Mouse (Mus musculus) spleen, adult 2 months (tissue): Measurements from ENCODE around the gene Trim33.

Source experiments
- CTCF ChIP-seq: fragments of 200-500 bp; IDR thresholded peaks from 2 replicates; pipeline ENCODE4 v1.5.1; 2011; ENCODE audit warnings: mild to moderate bottlenecking, inconsistent platforms; ENCODE audit not compliant: insufficient read depth, insufficient read length, insufficient replicate concordance; ENCODE audit errors: extremely low read depth
- POLR2A ChIP-seq: fragments of 200-500 bp; IDR thresholded peaks from 2 replicates; pipeline ENCODE4 v1.6.1; 2011; ENCODE audit warnings: low read depth, low read length, inconsistent platforms

DNA sequence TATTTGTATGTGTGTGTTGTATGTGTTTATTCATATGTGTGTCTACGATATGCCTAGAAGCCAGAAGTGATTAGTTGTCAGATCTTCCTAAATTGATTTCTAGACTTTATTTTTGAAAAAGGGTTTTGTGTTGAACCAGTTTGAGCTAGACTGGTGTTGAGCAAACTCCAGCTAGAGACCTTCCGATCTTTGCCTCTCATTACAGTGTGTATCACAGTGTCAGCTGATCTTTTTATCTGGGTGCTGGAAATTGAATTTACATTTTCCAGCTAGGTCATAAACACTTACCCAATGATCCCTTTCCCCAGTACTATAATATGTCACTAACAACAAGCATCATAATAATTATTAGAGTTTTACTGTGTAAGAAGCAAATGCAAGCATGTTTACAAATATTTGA, 12.0 kb downstream of the Trim33 start:
- TF ChIP-seq POLR2A (no peak), CTCF (no peak)
